Mouse (Mus musculus): ENCODE results near the gene Stard10. TPM values are rescaled to one million over a fixed set of nuclear protein-coding genes. Genes with fewer than 3 reads are reported as not detected.

Gene Stard10
- total and polyA plus RNA-seq, 2 experiments from 2014 or later, result 17.2 to 39.3 TPM

GRCm38 (mm10) chr7:101360406-101360805 is 43.5 kb downstream of the Stard10 start:
- no peak for DNase-seq (ENCODE audit: low spot score)
- Histone ChIP-seq H3K4me1 (ENCODE audit: insufficient read depth, low read length) (no peaks in the 10 kb centered on the region), H3K4me2 (ENCODE audit: low read depth, low read length) (no peak overlapping the region), H3K27ac (no peak overlapping the region), H3K4me3 (ENCODE audit: low read length) (no peak overlapping the region), H3K9me3 (ENCODE audit: low read length) (no peaks in the 10 kb centered on the region), H3K9ac (replicated peaks; ENCODE audit: low read length) (no peak overlapping the region), H3K27me3 (ENCODE audit: insufficient read depth, low read length) (no peaks in the 10 kb centered on the region), H3K36me3 (ENCODE audit: insufficient read depth, low read length) (no peaks in the 10 kb centered on the region)
- ATAC-seq, result no peak
- 80% methylated on average over 3 of the region's 3 CpGs for WGBS
- no peak for TF ChIP-seq CTCF (IDR thresholded peaks at IDR 0.05; ENCODE audit: low read depth)

- ATAC-seq, result no peak
- TF ChIP-seq CTCF (IDR thresholded peaks at IDR 0.05; ENCODE audit: low read depth), result no peak
- H3K27ac ChIP-seq, result no peak overlapping the region
- H3K4me3 ChIP-seq (ENCODE audit: low read length), result no peak overlapping the region
- no peak for DNase-seq (ENCODE audit: low spot score)
- H3K4me2 ChIP-seq (ENCODE audit: low read depth, low read length), result no peak overlapping the region
- no peaks in the 10 kb centered on the region for H3K4me1 ChIP-seq (ENCODE audit: insufficient read depth, low read length)
- WGBS, result 78% methylated on average over 4 of the region's 4 CpGs
- no peaks in the 10 kb centered on the region for H3K27me3 ChIP-seq (ENCODE audit: insufficient read depth, low read length)
- no peak overlapping the region for H3K9ac ChIP-seq (replicated peaks; ENCODE audit: low read length)
- no peaks in the 10 kb centered on the region for H3K36me3 ChIP-seq (ENCODE audit: insufficient read depth, low read length)
- H3K9me3 ChIP-seq (ENCODE audit: low read length), result no peaks in the 10 kb centered on the region
Observed at GRCm38 (mm10) chr7:101361021-101361420, 44.1 kb downstream of the Stard10 start.

- no peak overlapping the region for H3K27ac ChIP-seq
Observed at GRCm38 (mm10) chr7:101361767-101362166, 44.9 kb downstream of the Stard10 start.

GRCm38 (mm10) chr7:101362791-101363191 is 45.9 kb downstream of the Stard10 start:
- no peak overlapping the region for H3K27ac ChIP-seq
- TF ChIP-seq CTCF (IDR thresholded peaks at IDR 0.05; ENCODE audit: low read depth), result no peak
- H3K4me3 ChIP-seq (ENCODE audit: low read length), result no peak overlapping the region
- H3K9ac ChIP-seq (replicated peaks; ENCODE audit: low read length), result no peak overlapping the region
- H3K9me3 ChIP-seq (ENCODE audit: low read length), result no peaks in the 10 kb centered on the region
- no peaks in the 10 kb centered on the region for H3K27me3 ChIP-seq (ENCODE audit: insufficient read depth, low read length)
- H3K4me1 ChIP-seq (ENCODE audit: insufficient read depth, low read length), result no peaks in the 10 kb centered on the region
- ATAC-seq, result no peak
- H3K4me2 ChIP-seq (ENCODE audit: low read depth, low read length), result no peak overlapping the region
- 72% methylated on average over 5 of the region's 5 CpGs for WGBS
- DNase-seq (ENCODE audit: low spot score), result no peak
- no peaks in the 10 kb centered on the region for H3K36me3 ChIP-seq (ENCODE audit: insufficient read depth, low read length)

More at GRCm38 (mm10) chr7:101361767-101362166, 44.9 kb downstream of the Stard10 start:
- no peaks in the 10 kb centered on the region for H3K4me1 ChIP-seq (ENCODE audit: insufficient read depth, low read length)
- no peak overlapping the region for H3K9ac ChIP-seq (replicated peaks; ENCODE audit: low read length)
- no peak for TF ChIP-seq CTCF (IDR thresholded peaks at IDR 0.05; ENCODE audit: low read depth)
- no peak overlapping the region for H3K4me2 ChIP-seq (ENCODE audit: low read depth, low read length)
- DNase-seq (ENCODE audit: low spot score), result no peak
- 59% methylated on average over 4 of the region's 4 CpGs for whole genome bisulfite sequencing
- H3K36me3 ChIP-seq (ENCODE audit: insufficient read depth, low read length), result no peaks in the 10 kb centered on the region
- no peaks in the 10 kb centered on the region for H3K9me3 ChIP-seq (ENCODE audit: low read length)
- no peak overlapping the region for H3K4me3 ChIP-seq (ENCODE audit: low read length)
- ATAC-seq, result no peak
- no peaks in the 10 kb centered on the region for H3K27me3 ChIP-seq (ENCODE audit: insufficient read depth, low read length)

GRCm38 (mm10) chr7:101363914-101364313 is 47.0 kb downstream of the Stard10 start:
- H3K9ac ChIP-seq (replicated peaks; ENCODE audit: low read length), result no peak overlapping the region
- H3K27me3 ChIP-seq (ENCODE audit: insufficient read depth, low read length), result no peaks in the 10 kb centered on the region
- no peak for ATAC-seq
- no peak for DNase-seq (ENCODE audit: low spot score)
- H3K4me2 ChIP-seq (ENCODE audit: low read depth, low read length), result no peak overlapping the region
- TF ChIP-seq CTCF (IDR thresholded peaks at IDR 0.05; ENCODE audit: low read depth), result no peak
- no peaks in the 10 kb centered on the region for H3K36me3 ChIP-seq (ENCODE audit: insufficient read depth, low read length)
- H3K4me1 ChIP-seq (ENCODE audit: insufficient read depth, low read length), result no peaks in the 10 kb centered on the region
- 82% methylated on average over 5 of the region's 5 CpGs for WGBS
- no peaks in the 10 kb centered on the region for H3K9me3 ChIP-seq (ENCODE audit: low read length)
- H3K4me3 ChIP-seq (ENCODE audit: low read length), result no peak overlapping the region
- H3K27ac ChIP-seq, result no peak overlapping the region

GRCm38 (mm10) chr7:101367901-101368852 is 51.3 kb downstream of the Stard10 start:
- H3K4me3 ChIP-seq (ENCODE audit: low read length), result no peak overlapping the region
- peak; percentile 44 for DNase-seq (ENCODE audit: low spot score)
- 63% methylated on average over 11 of the region's 11 CpGs for WGBS
- no peak overlapping the region for H3K27ac ChIP-seq
- no peaks in the 10 kb centered on the region for H3K4me1 ChIP-seq (ENCODE audit: insufficient read depth, low read length)
- no peaks in the 10 kb centered on the region for H3K36me3 ChIP-seq (ENCODE audit: insufficient read depth, low read length)
- no peaks in the 10 kb centered on the region for H3K9me3 ChIP-seq (ENCODE audit: low read length)
- H3K9ac ChIP-seq (replicated peaks; ENCODE audit: low read length), result no peak overlapping the region
- peak; percentile 54 for TF ChIP-seq CTCF (IDR thresholded peaks at IDR 0.05; ENCODE audit: low read depth)
- no peak overlapping the region for H3K4me2 ChIP-seq (ENCODE audit: low read depth, low read length)
- no peak for ATAC-seq
- no peaks in the 10 kb centered on the region for H3K27me3 ChIP-seq (ENCODE audit: insufficient read depth, low read length)

GRCm38 (mm10) chr7:101369666-101370065 is 52.8 kb downstream of the Stard10 start:
- H3K4me1 ChIP-seq (ENCODE audit: insufficient read depth, low read length), result no peaks in the 10 kb centered on the region
- no peak for TF ChIP-seq CTCF (IDR thresholded peaks at IDR 0.05; ENCODE audit: low read depth)
- WGBS, result 78% methylated on average over 7 of the region's 7 CpGs
- H3K4me3 ChIP-seq (ENCODE audit: low read length), result no peak overlapping the region
- H3K9me3 ChIP-seq (ENCODE audit: low read length), result no peaks in the 10 kb centered on the region
- no peak overlapping the region for H3K9ac ChIP-seq (replicated peaks; ENCODE audit: low read length)
- ATAC-seq, result no peak
- no peak overlapping the region for H3K27ac ChIP-seq
- no peak overlapping the region for H3K4me2 ChIP-seq (ENCODE audit: low read depth, low read length)
- no peak for DNase-seq (ENCODE audit: low spot score)
- H3K36me3 ChIP-seq (ENCODE audit: insufficient read depth, low read length), result no peaks in the 10 kb centered on the region
- no peaks in the 10 kb centered on the region for H3K27me3 ChIP-seq (ENCODE audit: insufficient read depth, low read length)

All from hindbrain, postnatal 0 days (tissue).